Comparison of ENCODE assay signal across 16 mouse cellular contexts in the genomic region with DNA sequence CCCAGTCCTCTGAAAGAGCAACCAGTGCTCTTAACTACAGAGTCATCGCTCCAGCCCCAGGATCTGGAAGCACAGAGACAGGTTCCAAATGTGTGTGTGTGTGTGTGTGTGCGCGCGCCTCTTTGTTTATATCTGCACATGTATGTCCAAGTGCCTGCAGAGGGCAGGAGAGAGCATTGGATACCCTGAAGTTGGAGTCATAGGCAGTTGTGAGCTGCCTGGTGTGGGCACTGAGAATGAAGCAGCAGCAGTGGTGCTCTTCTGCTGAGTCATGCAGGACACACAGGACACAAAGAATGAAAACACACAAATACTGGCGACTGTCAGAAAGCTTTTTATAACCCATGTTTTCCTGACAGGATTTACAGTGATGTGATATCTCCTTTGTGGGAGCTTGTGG. TPM values are rescaled to one million over a fixed set of nuclear protein-coding genes. Genes with fewer than 3 reads are reported as not detected.
DNase-seq lines count a peak whose midpoint lies in the region; ATAC-seq and TF ChIP-seq lines count a peak whose summit lies in the region.
"Had no signal": no experiment of that assay in that cellular context is flagged by ENCODE, and none has a peak within 500 bp of the region (broad histone marks: within the 10 kb centered on the region; RNA-seq: fewer than 3 reads in every experiment).

No protein-coding gene starts in this region.

- H3K79me2 ChIP-seq in liver, adult 2 months (ENCODE audit: control insufficient read depth, insufficient read depth, low read length): peaks cover 20% of the 10 kb centered on the region; the same call in 1 of the 2 replicates

- no peaks in the 10 kb centered on the region for H3K27me3 ChIP-seq in liver, adult 2 months (ENCODE audit: control insufficient read depth, insufficient read depth, low read length)
- no peaks in the 10 kb centered on the region for H3K27me3 ChIP-seq in liver, embryonic 11.5 days (replicated peaks; ENCODE audit: control insufficient read depth, insufficient read depth, low read length)
- H3K27me3 ChIP-seq: midbrain, embryonic 13.5 days had no signal

- H3K4me3 ChIP-seq in gastrocnemius, adult 2 months: no peak overlapping the region
- H3K4me3 ChIP-seq in liver, adult 2 months (ENCODE audit: insufficient read depth, low read depth, low read length): no peak overlapping the region
- no peak overlapping the region for H3K4me3 ChIP-seq in liver, embryonic 11.5 days (ENCODE audit: low read depth, low read length)
- H3K4me3 ChIP-seq: midbrain, embryonic 13.5 days had no signal

- TF ChIP-seq POLR2A in liver, adult 2 months (IDR thresholded peaks at IDR 0.05; ENCODE audit: extremely low read depth, insufficient read depth, low read length): no peak

- 0 out of 2 replicates have a peak overlapping the region, but pooled peaks have one; percentile 12 for H3K27ac ChIP-seq in gastrocnemius, adult 2 months
- H3K27ac ChIP-seq in liver, adult 2 months (replicated peaks; ENCODE audit: insufficient read depth, low read depth, low read length): no peak overlapping the region
- H3K27ac ChIP-seq in liver, embryonic 11.5 days (ENCODE audit: low read depth, low read length): no peak overlapping the region
- H3K27ac ChIP-seq: midbrain, embryonic 13.5 days had no signal

- H3K36me3 ChIP-seq in liver, adult 2 months (ENCODE audit: control insufficient read depth, insufficient read depth, low read length): no peaks in the 10 kb centered on the region; the same call in 1 of the 2 replicates
- peaks cover 10% of the 10 kb centered on the region for H3K36me3 ChIP-seq in liver, embryonic 11.5 days (ENCODE audit: control insufficient read depth, insufficient read depth, low read length)

- no peak for ATAC-seq in liver, embryonic 11.5 days (replicated peaks; ENCODE audit: low FRiP score)
- ATAC-seq: midbrain, embryonic 13.5 days had no signal

- no peak overlapping the region for H3K9ac ChIP-seq in liver, adult 2 months (ENCODE audit: low read depth, low read length)
- no peak overlapping the region for H3K9ac ChIP-seq in liver, embryonic 11.5 days (ENCODE audit: low read depth, low read length)
- H3K9ac ChIP-seq: midbrain, embryonic 13.5 days had no signal

- H3K9me3 ChIP-seq in liver, embryonic 11.5 days (ENCODE audit: control insufficient read depth, low read length): no peaks in the 10 kb centered on the region; the same call in 1 of the 2 replicates
- H3K9me3 ChIP-seq: midbrain, embryonic 13.5 days had no signal

- H3K4me2 ChIP-seq in liver, embryonic 11.5 days: no peak overlapping the region

- 91% methylated on average over 5 of the region's 5 CpGs for WGBS in liver, adult 2 months
- 97% methylated on average over 5 of the region's 5 CpGs for WGBS in liver, embryonic 11.5 days

- peaks cover 12% of the 10 kb centered on the region for H3K4me1 ChIP-seq in liver, adult 2 months (ENCODE audit: control insufficient read depth, insufficient read depth, low read length)
- H3K4me1 ChIP-seq in liver, embryonic 11.5 days (replicated peaks; ENCODE audit: control insufficient read depth, insufficient read depth, low read length): peaks cover 21% of the 10 kb centered on the region

- intact Hi-C loops in gastrocnemius, adult 2 months (cut with DNase I): no loop called here

- DNase-seq in gastrocnemius, adult 2 months: no peak
- DNase-seq in gastrocnemius, postnatal 10 days: no peak
- peak; percentile 18 for DNase-seq in liver, adult 2 months (ENCODE audit: extremely low read depth, low read depth, low spot score)
- DNase-seq in liver, embryonic 11.5 days (ENCODE audit: low spot score): no peak
- DNase-seq in A20 (ENCODE audit: low read depth, low spot score) (peak; percentile 24), ZHBTc4 (ENCODE audit: low read depth, low spot score) (peak; percentile 88)
- no peak for DNase-seq in spleen, postnatal 14 days (ENCODE audit: low spot score in 2 of 2)
- no peak for DNase-seq in ovary, postnatal 14 days (ENCODE audit: low spot score)
- DNase-seq: cerebellum, adult 11 months; cerebellum, postnatal 25 days; gastrocnemius, postnatal 36 days; kidney, postnatal 36 days; left cerebral cortex, postnatal 4 days; lung, postnatal 4 days had no signal

- TF ChIP-seq CTCF in gastrocnemius, adult 2 months (IDR thresholded peaks at IDR 0.05): no peak
- TF ChIP-seq CTCF in liver, adult 2 months (IDR thresholded peaks at IDR 0.05; ENCODE audit: low read depth, low read length): no peak

RNA-seq across cellular contexts. Expression of a gene that starts 4.8 kb away (rescaled TPM):
- 10 to 100 TPM; 23.6 to 30.8 TPM for total RNA-seq in gastrocnemius, adult 2 months (2021)
- total RNA-seq in gastrocnemius, postnatal 10 days (2021): 10 to 100 TPM; 25.2 to 30.8 TPM
- 10.1 and 14.2 TPM in 2 replicates for total RNA-seq in liver, adult 2 months (2014; rRNA removed)
- 11.9 and 15.0 TPM in 2 replicates for polyA plus RNA-seq in liver, adult 2 months (2012; rRNA removed)
- 48.7 and 48.9 TPM in 2 replicates for polyA plus RNA-seq in liver, embryonic 11.5 days (2014; fragmentation: Nextera tagmentation; extraction: Ambion mirVana)

RNA-seq across cellular contexts. Expression of a gene that starts 5.3 kb away (rescaled TPM):
- 10 to 100 TPM; 13.7 to 14.8 TPM for total RNA-seq in gastrocnemius, adult 2 months (2021)
- 10 to 100 TPM; 13.1 to 18.3 TPM for total RNA-seq in gastrocnemius, postnatal 10 days (2021)
- total RNA-seq in liver, adult 2 months (2014; rRNA removed): 17.9 and 18.9 TPM in 2 replicates
- polyA plus RNA-seq in liver, adult 2 months (2012; rRNA removed): 18.2 and 22.5 TPM in 2 replicates
- polyA plus RNA-seq in liver, embryonic 11.5 days (2014; fragmentation: Nextera tagmentation; extraction: Ambion mirVana): 29.5 and 35.1 TPM in 2 replicates

RNA-seq across cellular contexts. Expression of a gene that starts 9.9 kb away (rescaled TPM):
- total RNA-seq in gastrocnemius, adult 2 months (2021): 1 to 10 TPM; 5.8 to 6.2 TPM
- total RNA-seq in gastrocnemius, postnatal 10 days (2021): 1 to 10 TPM; 5.8 to 9.7 TPM
- total RNA-seq in liver, adult 2 months (2014; rRNA removed): 9.7 and 11.3 TPM in 2 replicates
- polyA plus RNA-seq in liver, adult 2 months (2012; rRNA removed): 22.2 and 36.9 TPM in 2 replicates
- 17.0 and 20.2 TPM in 2 replicates for polyA plus RNA-seq in liver, embryonic 11.5 days (2014; fragmentation: Nextera tagmentation; extraction: Ambion mirVana)

RNA-seq across cellular contexts. Expression of a gene that starts 50.5 kb away (rescaled TPM):
- 10 to 100 TPM; 12.0 to 13.0 TPM for total RNA-seq in gastrocnemius, adult 2 months (2021)
- 10 to 100 TPM; 21.1 to 23.0 TPM for total RNA-seq in gastrocnemius, postnatal 10 days (2021)
- total RNA-seq in liver, adult 2 months (2014; rRNA removed): 13.5 and 13.9 TPM in 2 replicates
- 17.5 and 17.9 TPM in 2 replicates for polyA plus RNA-seq in liver, adult 2 months (2012; rRNA removed)
- 58.8 and 66.4 TPM in 2 replicates for polyA plus RNA-seq in liver, embryonic 11.5 days (2014; fragmentation: Nextera tagmentation; extraction: Ambion mirVana)

RNA-seq across cellular contexts. Expression of a gene that starts 55.7 kb away (rescaled TPM):
- total RNA-seq in gastrocnemius, adult 2 months (2021): not detected
- 1 to 10 TPM; 1.1 to 1.6 TPM for total RNA-seq in gastrocnemius, postnatal 10 days (2021)
- total RNA-seq in liver, adult 2 months (2014; rRNA removed): 0.09 and 0.20 TPM in 2 replicates
- 0.07 TPM in 1 of 2 replicates, not detected in the other for polyA plus RNA-seq in liver, adult 2 months (2012; rRNA removed)
- 0.59 and 0.74 TPM in 2 replicates for polyA plus RNA-seq in liver, embryonic 11.5 days (2014; fragmentation: Nextera tagmentation; extraction: Ambion mirVana)
- total RNA-seq: hematopoietic stem cell, adult 5-6 weeks had no signal

Comparison
In these comparisons a context has a peak if more than half of its experiments do, and no peak if none do; other contexts are left out.
1. DNase-seq: peak in liver, adult 2 months (single experiment), A20 (single experiment) and ZHBTc4 (single experiment); none in gastrocnemius, adult 2 months (single experiment), gastrocnemius, postnatal 10 days (single experiment), liver, embryonic 11.5 days (single experiment), spleen, postnatal 14 days (0 of 2) and ovary, postnatal 14 days (single experiment).